Mouse (Mus musculus): ENCODE results near the gene Nipal1. TPM values are rescaled to one million over a fixed set of nuclear protein-coding genes. Genes with fewer than 3 reads are reported as not detected.

Nipal1 gene
- polyA plus RNA-seq, 1 experiment from 2014 or later: 15.2 TPM

GRCm38 (mm10) chr5:72656270-72656791, 8.7 kb downstream of the Nipal1 start:
- H3K4me1 ChIP-seq (replicated peaks; ENCODE audit: control insufficient read depth, insufficient read depth, low read length): peaks cover 8% of the 10 kb centered on the region
- no peaks in the 10 kb centered on the region for H3K27me3 ChIP-seq (replicated peaks; ENCODE audit: control insufficient read depth, insufficient read depth, low read length)
- ATAC-seq (replicated peaks; ENCODE audit: low FRiP score, low TSS enrichment, low read depth): peak; percentile 82
- no peak for DNase-seq (ENCODE audit: low spot score)
- no peak overlapping the region for H3K9ac ChIP-seq (ENCODE audit: low read length)
- 34% methylated on average over 7 of the region's 7 CpGs for WGBS
- H3K27ac ChIP-seq (ENCODE audit: low read depth): no peak overlapping the region
- H3K4me2 ChIP-seq (ENCODE audit: low read length): peak overlapping the region; percentile 7; the same call in 1 of the 2 replicates
- no peaks in the 10 kb centered on the region for H3K36me3 ChIP-seq (ENCODE audit: control insufficient read depth, insufficient read depth, low read length)
- no peaks in the 10 kb centered on the region for H3K9me3 ChIP-seq (ENCODE audit: control insufficient read depth, low read length)
- no peak overlapping the region for H3K4me3 ChIP-seq (ENCODE audit: low read depth, low read length)

DNA sequence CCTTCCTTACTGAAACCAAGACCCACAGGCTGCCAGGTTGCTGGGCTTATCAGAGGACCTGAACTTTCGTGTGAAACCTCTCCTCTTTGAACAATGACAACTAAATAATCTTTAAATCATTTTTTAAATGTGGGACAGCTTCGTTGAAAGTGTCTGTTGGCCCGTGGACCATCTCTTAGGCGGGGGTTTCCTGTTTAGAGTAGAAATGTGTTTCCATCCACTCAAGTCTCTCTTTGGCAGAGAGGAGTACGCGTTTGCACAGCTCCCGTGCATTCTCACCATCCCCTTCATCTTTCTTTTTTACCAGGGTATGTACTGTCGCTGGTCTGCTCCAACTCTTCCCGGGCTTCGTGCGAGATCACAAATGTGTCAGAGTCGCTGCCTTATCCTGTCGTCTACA, 10.8 kb downstream of the Nipal1 start:
- H3K9ac ChIP-seq (ENCODE audit: low read length): no peak overlapping the region
- ATAC-seq (replicated peaks; ENCODE audit: low FRiP score, low TSS enrichment, low read depth) (no peak), DNase-seq (ENCODE audit: low spot score) (no peak)
- no peak overlapping the region for H3K4me2 ChIP-seq (ENCODE audit: low read length)
- peaks cover 5% of the 10 kb centered on the region for H3K4me1 ChIP-seq (replicated peaks; ENCODE audit: control insufficient read depth, insufficient read depth, low read length)
- H3K9me3 ChIP-seq (ENCODE audit: control insufficient read depth, low read length): no peaks in the 10 kb centered on the region
- H3K4me3 ChIP-seq (ENCODE audit: low read depth, low read length): no peak overlapping the region
- no peak overlapping the region for H3K27ac ChIP-seq (ENCODE audit: low read depth)
- H3K27me3 ChIP-seq (replicated peaks; ENCODE audit: control insufficient read depth, insufficient read depth, low read length): no peaks in the 10 kb centered on the region
- 70% methylated on average over 13 of the region's 13 CpGs for WGBS
- H3K36me3 ChIP-seq (ENCODE audit: control insufficient read depth, insufficient read depth, low read length): no peaks in the 10 kb centered on the region

DNA sequence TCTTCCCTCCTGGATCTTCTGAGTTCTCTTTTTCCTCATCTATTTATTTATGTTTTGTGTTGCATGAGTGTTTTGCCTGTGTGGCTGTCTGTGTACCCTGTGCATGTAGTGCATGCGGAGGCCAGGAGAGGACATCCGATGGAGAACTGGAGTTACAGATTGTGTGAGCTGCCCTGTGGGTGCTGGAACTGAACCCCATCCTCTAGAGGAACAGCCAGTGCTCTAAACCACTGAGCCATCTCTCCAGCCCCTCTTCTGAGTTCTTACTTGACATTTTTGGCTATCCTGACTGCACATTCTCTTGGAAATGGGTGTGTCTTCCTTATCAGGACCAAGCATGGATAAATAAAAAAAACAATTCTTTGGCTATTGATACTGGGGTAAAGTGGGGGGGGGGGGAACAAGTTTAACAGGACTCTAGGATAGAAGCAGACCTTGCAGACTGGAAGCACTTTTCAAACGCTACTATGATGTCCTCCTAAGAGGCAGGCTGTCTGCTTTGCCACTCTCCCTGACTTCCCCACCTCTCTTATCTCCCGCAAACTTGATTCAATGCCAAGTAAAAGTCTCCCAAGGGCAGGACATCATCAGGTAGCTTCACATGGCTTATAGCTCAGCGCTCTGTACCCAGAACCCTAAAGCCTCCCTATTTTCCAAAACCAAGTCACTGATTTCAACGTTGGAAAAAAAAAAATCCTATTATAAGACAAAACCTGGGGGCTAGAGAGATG, 13.6 kb downstream of the Nipal1 start:
- ATAC-seq (replicated peaks; ENCODE audit: low FRiP score, low TSS enrichment, low read depth) (no peak), DNase-seq (ENCODE audit: low spot score) (no peak)
- Histone ChIP-seq H3K4me2 (ENCODE audit: low read length) (no peak overlapping the region), H3K9me3 (ENCODE audit: control insufficient read depth, low read length) (no peaks in the 10 kb centered on the region), H3K4me3 (ENCODE audit: low read depth, low read length) (no peak overlapping the region), H3K36me3 (ENCODE audit: control insufficient read depth, insufficient read depth, low read length) (no peaks in the 10 kb centered on the region), H3K9ac (ENCODE audit: low read length) (no peak overlapping the region), H3K27ac (ENCODE audit: low read depth) (no peak overlapping the region), H3K27me3 (replicated peaks; ENCODE audit: control insufficient read depth, insufficient read depth, low read length) (no peaks in the 10 kb centered on the region), H3K4me1 (replicated peaks; ENCODE audit: control insufficient read depth, insufficient read depth, low read length) (peaks cover 4% of the 10 kb centered on the region; the same call in 1 of the 2 replicates)
- 81% methylated on average over 6 of the region's 6 CpGs for WGBS

DNA sequence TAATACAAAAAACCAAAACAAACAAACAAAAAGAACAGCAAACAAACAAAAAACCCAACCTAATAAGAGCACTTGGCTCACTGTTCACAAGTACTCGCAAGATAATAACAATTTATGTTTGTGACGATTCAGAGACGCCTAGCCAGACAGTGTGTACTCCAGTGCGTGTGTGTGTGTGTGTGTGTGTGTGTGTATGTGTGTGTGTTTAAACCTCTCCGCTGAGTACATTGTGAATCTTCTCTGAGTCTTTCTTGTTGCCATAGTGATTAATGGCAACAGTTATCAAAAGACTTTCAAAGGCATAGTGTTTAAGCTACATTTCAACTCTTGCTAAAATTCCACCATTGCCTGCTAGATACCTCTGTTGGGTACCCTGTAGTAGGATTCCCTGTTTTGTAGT, 16.5 kb downstream of the Nipal1 start:
- no peak overlapping the region for H3K4me2 ChIP-seq (ENCODE audit: low read length)
- H3K9ac ChIP-seq (ENCODE audit: low read length): no peak overlapping the region
- H3K36me3 ChIP-seq (ENCODE audit: control insufficient read depth, insufficient read depth, low read length): no peaks in the 10 kb centered on the region
- ATAC-seq (replicated peaks; ENCODE audit: low FRiP score, low TSS enrichment, low read depth) (no peak), DNase-seq (ENCODE audit: low spot score) (no peak)
- no peaks in the 10 kb centered on the region for H3K9me3 ChIP-seq (ENCODE audit: control insufficient read depth, low read length)
- no peak overlapping the region for H3K27ac ChIP-seq (ENCODE audit: low read depth)
- H3K4me3 ChIP-seq (ENCODE audit: low read depth, low read length): no peak overlapping the region
- no peaks in the 10 kb centered on the region; the same call in 1 of the 2 replicates for H3K4me1 ChIP-seq (replicated peaks; ENCODE audit: control insufficient read depth, insufficient read depth, low read length)
- 77% methylated on average over 5 of the region's 5 CpGs for WGBS
- H3K27me3 ChIP-seq (replicated peaks; ENCODE audit: control insufficient read depth, insufficient read depth, low read length): no peaks in the 10 kb centered on the region

- no peak for DNase-seq (ENCODE audit: low spot score)
- H3K9ac ChIP-seq (ENCODE audit: low read length): no peak overlapping the region
- H3K36me3 ChIP-seq (ENCODE audit: control insufficient read depth, insufficient read depth, low read length): no peaks in the 10 kb centered on the region
- H3K27ac ChIP-seq (ENCODE audit: low read depth): no peak overlapping the region
- no peak for ATAC-seq (replicated peaks; ENCODE audit: low FRiP score, low TSS enrichment, low read depth)
- H3K4me1 ChIP-seq (replicated peaks; ENCODE audit: control insufficient read depth, insufficient read depth, low read length): no peaks in the 10 kb centered on the region; the same call in 1 of the 2 replicates
- no peak overlapping the region for H3K4me3 ChIP-seq (ENCODE audit: low read depth, low read length)
- H3K4me2 ChIP-seq (ENCODE audit: low read length): no peak overlapping the region
- no peaks in the 10 kb centered on the region for H3K9me3 ChIP-seq (ENCODE audit: control insufficient read depth, low read length)
- WGBS: 49% methylated on average over 3 of the region's 3 CpGs
- H3K27me3 ChIP-seq (replicated peaks; ENCODE audit: control insufficient read depth, insufficient read depth, low read length): no peaks in the 10 kb centered on the region
These were observed 17.3 kb downstream of the Nipal1 start for GRCm38 (mm10) chr5:72664854-72665253.

DNA sequence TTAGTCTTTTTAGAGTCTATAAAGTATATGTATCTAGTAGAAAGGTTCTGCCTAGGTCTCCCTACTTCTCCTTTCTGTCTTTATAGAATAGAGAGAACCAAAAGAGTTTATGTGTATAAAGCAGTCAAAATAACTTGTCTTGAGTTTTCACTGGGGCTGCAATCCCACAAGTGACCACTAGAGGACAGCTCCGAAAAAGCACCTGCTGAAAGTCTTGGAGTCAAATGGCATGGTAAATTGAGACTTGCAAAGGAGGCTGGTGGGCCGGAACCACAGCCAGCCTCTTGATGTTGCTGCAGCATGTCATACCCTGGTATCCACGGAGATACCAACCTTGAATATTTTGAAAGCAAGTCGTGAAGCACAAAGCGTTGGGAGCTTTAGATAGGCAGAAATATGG, 17.7 kb downstream of the Nipal1 start:
- no peaks in the 10 kb centered on the region; the same call in 1 of the 2 replicates for H3K4me1 ChIP-seq (replicated peaks; ENCODE audit: control insufficient read depth, insufficient read depth, low read length)
- ATAC-seq (replicated peaks; ENCODE audit: low FRiP score, low TSS enrichment, low read depth): no peak

GRCm38 (mm10) chr5:72666428-72666827, 18.8 kb downstream of the Nipal1 start:
- H3K27ac ChIP-seq (ENCODE audit: low read depth): no peak overlapping the region
- DNase-seq (ENCODE audit: low spot score): no peak
- no peak for ATAC-seq (replicated peaks; ENCODE audit: low FRiP score, low TSS enrichment, low read depth)
- no peak overlapping the region for H3K4me3 ChIP-seq (ENCODE audit: low read depth, low read length)
- no peaks in the 10 kb centered on the region for H3K4me1 ChIP-seq (replicated peaks; ENCODE audit: control insufficient read depth, insufficient read depth, low read length)
- no peaks in the 10 kb centered on the region for H3K27me3 ChIP-seq (replicated peaks; ENCODE audit: control insufficient read depth, insufficient read depth, low read length)
- H3K9ac ChIP-seq (ENCODE audit: low read length): no peak overlapping the region
- H3K9me3 ChIP-seq (ENCODE audit: control insufficient read depth, low read length): no peaks in the 10 kb centered on the region
- H3K36me3 ChIP-seq (ENCODE audit: control insufficient read depth, insufficient read depth, low read length): no peaks in the 10 kb centered on the region
- no peak overlapping the region for H3K4me2 ChIP-seq (ENCODE audit: low read length)
- WGBS: 86% methylated on average over 7 of the region's 7 CpGs

More for the DNA sequence above, 17.7 kb downstream of the Nipal1 start:
- no peaks in the 10 kb centered on the region for H3K27me3 ChIP-seq (replicated peaks; ENCODE audit: control insufficient read depth, insufficient read depth, low read length)
- no peak overlapping the region for H3K4me3 ChIP-seq (ENCODE audit: low read depth, low read length)
- no peak overlapping the region for H3K4me2 ChIP-seq (ENCODE audit: low read length)
- no peak overlapping the region for H3K9ac ChIP-seq (ENCODE audit: low read length)
- DNase-seq (ENCODE audit: low spot score): peak; percentile 72
- no peak overlapping the region for H3K27ac ChIP-seq (ENCODE audit: low read depth)
- H3K9me3 ChIP-seq (ENCODE audit: control insufficient read depth, low read length): no peaks in the 10 kb centered on the region
- 21% methylated on average over 5 of the region's 5 CpGs for WGBS
- H3K36me3 ChIP-seq (ENCODE audit: control insufficient read depth, insufficient read depth, low read length): no peaks in the 10 kb centered on the region

GRCm38 (mm10) chr5:72668351-72668750, 20.8 kb downstream of the Nipal1 start:
- DNase-seq (ENCODE audit: low spot score) (no peak), ATAC-seq (replicated peaks; ENCODE audit: low FRiP score, low TSS enrichment, low read depth) (no peak)
- Histone ChIP-seq H3K9me3 (ENCODE audit: control insufficient read depth, low read length) (no peaks in the 10 kb centered on the region), H3K36me3 (ENCODE audit: control insufficient read depth, insufficient read depth, low read length) (no peaks in the 10 kb centered on the region), H3K27ac (ENCODE audit: low read depth) (no peak overlapping the region), H3K4me2 (ENCODE audit: low read length) (no peak overlapping the region), H3K4me1 (replicated peaks; ENCODE audit: control insufficient read depth, insufficient read depth, low read length) (no peaks in the 10 kb centered on the region), H3K4me3 (ENCODE audit: low read depth, low read length) (no peak overlapping the region), H3K27me3 (replicated peaks; ENCODE audit: control insufficient read depth, insufficient read depth, low read length) (no peaks in the 10 kb centered on the region), H3K9ac (ENCODE audit: low read length) (no peak overlapping the region)
- 70% methylated on average over 9 of the region's 9 CpGs for WGBS

Measured in intestine, embryonic 14.5 days (tissue).